Mouse (Mus musculus) MEL (cell line): ENCODE data around the gene Hikeshi. TPM values are rescaled to one million over a fixed set of nuclear protein-coding genes. Genes with fewer than 3 reads are reported as not detected.

Experiments
- DNase-seq: peaks from one replicate; pipeline ENCODE4 v3.0.0; 2011; ENCODE audit warnings: low read depth, low spot score
- H3K27ac ChIP-seq: 2 replicates; pipeline ENCODE4 v1.5.1; 2012; ENCODE audit warnings: low read depth, mild to moderate bottlenecking, control low read depth, low read length, moderate library complexity; ENCODE audit not compliant: control insufficient read depth
- H3K27me3 ChIP-seq, 2 experiments: fragments of 150-350 bp in 1 of 2; sonication (generic) in 1 of 2; 2 replicates each; pipeline ENCODE4 v1.6.1; 2012; ENCODE audit warnings: low read length in 2 of 2, mild to moderate bottlenecking in 2 of 2, improper control_type of control experiment in 1 of 2, moderate library complexity in 1 of 2; ENCODE audit not compliant: insufficient read depth in 2 of 2, control insufficient read depth in 1 of 2
- H3K36me3 ChIP-seq, 2 experiments: 2 replicates each; pipeline ENCODE4 v1.6.1; 2012 to 2014; ENCODE audit warnings: low read length in 2 of 2, improper control_type of control experiment in 1 of 2, inconsistent platforms in 1 of 2, mild to moderate bottlenecking in 1 of 2; ENCODE audit not compliant: insufficient read depth in 2 of 2, control insufficient read depth in 1 of 2
- H3K4me1 ChIP-seq, 2 experiments: fragments of 150-350 bp in 1 of 2; sonication (generic) in 1 of 2; 2 replicates each; pipeline ENCODE4 v1.6.1; 2012; ENCODE audit warnings: low read length in 2 of 2, improper control_type of control experiment in 1 of 2, mild to moderate bottlenecking in 1 of 2; ENCODE audit not compliant: insufficient read depth in 2 of 2, control insufficient read depth in 1 of 2
- H3K4me3 ChIP-seq, 2 experiments: fragments of 150-350 bp in 1 of 2; sonication (generic) in 1 of 2; 2 replicates each; pipeline ENCODE4 v1.5.1; 2012; ENCODE audit warnings: low read depth in 2 of 2, low read length in 2 of 2, mild to moderate bottlenecking in 2 of 2, moderate library complexity in 2 of 2, control low read depth in 1 of 2, improper control_type of control experiment in 1 of 2; ENCODE audit not compliant: control insufficient read depth in 1 of 2, insufficient read depth in 1 of 2
- H3K79me2 ChIP-seq: 2 replicates; pipeline ENCODE4 v1.6.1; 2012; ENCODE audit warnings: mild to moderate bottlenecking, low read length, moderate library complexity; ENCODE audit not compliant: control insufficient read depth, poor library complexity, insufficient read depth
- H3K9ac ChIP-seq: 2 replicates; pipeline ENCODE4 v1.6.1; 2012; ENCODE audit warnings: low read depth, mild to moderate bottlenecking, control low read depth, low read length, moderate library complexity; ENCODE audit not compliant: control insufficient read depth, poor library complexity, severe bottlenecking
- H3K9me3 ChIP-seq: fragments of 150-350 bp; sonication (generic); replicated peaks from 2 replicates; pipeline ENCODE4 v1.6.1; 2012; ENCODE audit warnings: mild to moderate bottlenecking, low read length, improper control_type of control experiment, moderate library complexity; ENCODE audit not compliant: insufficient read depth
- CHD1 ChIP-seq: IDR thresholded peaks from 2 replicates; pipeline ENCODE4 v1.6.1; 2012; ENCODE audit warnings: low read depth, mild to moderate bottlenecking, inconsistent platforms, low read length, improper control_type of control experiment
- CHD2 ChIP-seq: IDR thresholded peaks from 2 replicates; pipeline ENCODE4 v1.6.1; 2011; ENCODE audit warnings: low read length, improper control_type of control experiment
- CTCF ChIP-seq, 3 experiments: IDR thresholded peaks in 2 of 3; conservative IDR thresholded peaks in 1 of 3; 2 replicates each; pipeline ENCODE4 v1.5.1; 2011 to 2012; ENCODE audit warnings: low read length in 3 of 3, low read depth in 2 of 3, mild to moderate bottlenecking in 2 of 3, improper control_type of control experiment in 1 of 3, inconsistent platforms in 1 of 3, mixed read lengths in 1 of 3, moderate library complexity in 1 of 3; ENCODE audit not compliant: control insufficient read depth in 1 of 3, insufficient read depth in 1 of 3, poor library complexity in 1 of 3, severe bottlenecking in 1 of 3
- E2F4 ChIP-seq: IDR thresholded peaks from 2 replicates; pipeline ENCODE4 v1.6.1; 2011; ENCODE audit warnings: low read depth, low read length, improper control_type of control experiment, borderline replicate concordance
- ELF1 ChIP-seq: IDR thresholded peaks from 2 replicates; pipeline ENCODE4 v1.6.1; 2014; ENCODE audit warnings: low read depth, mild to moderate bottlenecking, inconsistent platforms, low read length, improper control_type of control experiment, moderate library complexity
- ETS1 ChIP-seq: IDR thresholded peaks from 2 replicates; pipeline ENCODE4 v1.6.1; 2012; ENCODE audit warnings: low read depth, mild to moderate bottlenecking, inconsistent platforms, low read length, improper control_type of control experiment, moderate library complexity
- HCFC1 ChIP-seq: IDR thresholded peaks from 2 replicates; pipeline ENCODE4 v1.6.1; 2012; ENCODE audit warnings: low read depth, mild to moderate bottlenecking, inconsistent platforms, low read length, improper control_type of control experiment, moderate library complexity
- KAT2A ChIP-seq: conservative IDR thresholded peaks from 2 replicates; pipeline ENCODE4 v1.6.1; 2012; ENCODE audit warnings: low read depth, low read length, improper control_type of control experiment, inconsistent platforms
- MAX ChIP-seq: IDR thresholded peaks from 2 replicates; pipeline ENCODE4 v1.6.1; 2011; ENCODE audit warnings: low read length, improper control_type of control experiment
- MXI1 ChIP-seq: IDR thresholded peaks from 2 replicates; pipeline ENCODE4 v1.6.1; 2011; ENCODE audit warnings: mild to moderate bottlenecking, low read depth, low read length, improper control_type of control experiment
- MYC ChIP-seq: IDR thresholded peaks from 2 replicates; pipeline ENCODE4 v1.6.1; 2011; ENCODE audit warnings: low read depth, mild to moderate bottlenecking, low read length, improper control_type of control experiment, moderate library complexity
- NELFE ChIP-seq: IDR thresholded peaks from 2 replicates; pipeline ENCODE4 v1.6.1; 2011; ENCODE audit warnings: low read depth, low read length, improper control_type of control experiment
- NRF1 ChIP-seq: IDR thresholded peaks from 2 replicates; pipeline ENCODE4 v1.6.1; 2014; ENCODE audit warnings: low read depth, mild to moderate bottlenecking, inconsistent platforms, low read length, improper control_type of control experiment, moderate library complexity; ENCODE audit not compliant: poor library complexity, insufficient read depth, severe bottlenecking
- POLR2A ChIP-seq, 2 experiments: IDR thresholded peaks; 2 replicates each; pipeline ENCODE4 v1.6.1; 2011 to 2012; ENCODE audit warnings: low read length in 2 of 2, mild to moderate bottlenecking in 2 of 2, control low read depth in 1 of 2, improper control_type of control experiment in 1 of 2, low read depth in 1 of 2, moderate library complexity in 1 of 2; ENCODE audit not compliant: control insufficient read depth in 1 of 2, insufficient read depth in 1 of 2, poor library complexity in 1 of 2
- POLR2AphosphoS2 ChIP-seq: IDR thresholded peaks from 2 replicates; pipeline ENCODE4 v1.6.1; 2011; ENCODE audit warnings: low read length, improper control_type of control experiment
- RAD21 ChIP-seq: IDR thresholded peaks from 2 replicates; pipeline ENCODE4 v1.6.1; 2011; ENCODE audit warnings: mild to moderate bottlenecking, low read depth, low read length, improper control_type of control experiment
- SIN3A ChIP-seq: IDR thresholded peaks from 2 replicates; pipeline ENCODE4 v1.6.1; 2012; ENCODE audit warnings: low read length, improper control_type of control experiment, inconsistent platforms
- TBP ChIP-seq: IDR thresholded peaks from 2 replicates; pipeline ENCODE4 v1.8.0; 2011; ENCODE audit warnings: low read depth, low read length, improper control_type of control experiment
- TCF12 ChIP-seq: IDR thresholded peaks from 2 replicates; pipeline ENCODE4 v1.6.1; 2014; ENCODE audit warnings: low read depth, mild to moderate bottlenecking, inconsistent platforms, low read length, improper control_type of control experiment, moderate library complexity
- ZKSCAN1 ChIP-seq: IDR thresholded peaks from 2 replicates; pipeline ENCODE4 v1.6.1; 2012; ENCODE audit warnings: low read depth, mild to moderate bottlenecking, inconsistent platforms, low read length, improper control_type of control experiment, moderate library complexity
- ZMIZ1 ChIP-seq: IDR thresholded peaks from 2 replicates; pipeline ENCODE4 v1.6.1; 2012; ENCODE audit warnings: low read depth, mild to moderate bottlenecking, inconsistent platforms, low read length, improper control_type of control experiment, moderate library complexity
- polyA plus RNA-seq, 2 experiments: library from polyadenylated mRNA; stranded (reverse) in 1 of 2; unstranded in 1 of 2; fragments of >175 nt in 1 of 2; fragments of >200 nt in 1 of 2; gene quantifications; 2 replicates each; pipeline versions ENCODE4 v1.2.1 to v1.2.4; 2012; ENCODE audit warnings: low replicate concordance in 2 of 2, low read depth in 1 of 2; ENCODE audit not compliant: insufficient read length in 2 of 2, insufficient read depth in 1 of 2, missing spikeins in 1 of 2
- total RNA-seq: library from RNA; depleted of rRNA; stranded (reverse); fragments of 300-350 nt; gene quantifications from 2 replicates; pipeline ENCODE4 v1.2.3, GENCODE M21; 2012; rRNA removed

The Hikeshi gene
- total RNA-seq (61.4 and 83.0 TPM in 2 replicates), polyA plus RNA-seq (100 to 1,000 TPM in 1 of 2 experiments, not detected in 1; 123 TPM)

- Histone ChIP-seq H3K9ac (peak within 1 kb of the TSS; percentile 82), H3K27ac (peak within 1 kb of the TSS; percentile 83), H3K4me3 (peak within 1 kb of the TSS; percentile 71 to 96), H3K4me1 (peaks cover 0 to 5% of the 10 kb centered on the region in 2 experiments; a peak in 2 of 4 replicates), H3K79me2 (peaks cover 15% of the 10 kb centered on the region), H3K9me3 (no peaks in the 10 kb centered on the region), H3K27me3 (no peaks in the 10 kb centered on the region), H3K36me3 (peaks cover 0 to 5% of the 10 kb centered on the region in 2 experiments; a peak in 1 of 4 replicates)
- TF ChIP-seq ZMIZ1: peak; percentile 85
- no peak for TF ChIP-seq ZKSCAN1
- 0 out of 2 replicates have a peak, but pooled peaks have one; percentile 34 for TF ChIP-seq POLR2AphosphoS2
- peak; percentile 98 for TF ChIP-seq HCFC1
- 0 out of 2 replicates have a peak, but pooled peaks have one; percentile 12 for TF ChIP-seq TCF12
- TF ChIP-seq NRF1: 0 out of 2 replicates have a peak, but pooled peaks have one; percentile 14
- peak; percentile 94 for TF ChIP-seq MXI1
- TF ChIP-seq RAD21: no peak
- TF ChIP-seq ELF1: peak; percentile 93
- no peak for TF ChIP-seq ETS1
- TF ChIP-seq E2F4: peak; percentile 38; the same call in 1 of the 2 replicates
- peak; percentile 96 for TF ChIP-seq SIN3A
- peak; percentile 50; the same call in 1 of the 2 replicates for TF ChIP-seq CHD1
- TF ChIP-seq NELFE: peak; percentile 85
- TF ChIP-seq CHD2: peak; percentile 90
- TF ChIP-seq CTCF (IDR thresholded peaks at IDR 0.05 in 2 of 3, conservative IDR thresholded peaks at IDR 0.05 in 1 of 3; ENCODE audit: control insufficient read depth in 1 of 3, insufficient read depth in 1 of 3, low read depth in 2 of 3, low read length in 3 of 3, poor library complexity in 1 of 3, severe bottlenecking in 1 of 3): no peak
- peak; percentile 71; the same call in 1 of the 2 replicates for TF ChIP-seq MYC
- peak; percentile 44; the same call in 1 of the 2 replicates for TF ChIP-seq MAX
- TF ChIP-seq POLR2A (IDR thresholded peaks at IDR 0.05; ENCODE audit: control insufficient read depth in 1 of 2, insufficient read depth in 1 of 2, low read depth in 1 of 2, low read length in 2 of 2, poor library complexity in 1 of 2): peak; percentile 54 to 87; a peak in 3 of 4 replicates
- peak; percentile 93 for TF ChIP-seq KAT2A
- TF ChIP-seq TBP: peak; percentile 89
- peak; percentile 99 for DNase-seq
Measured at GRCm38 (mm10) chr7:89940571-89941463, at the start of gene Hikeshi. Hikeshi (minus strand) TSS chr7:89941204.
